Mouse (Mus musculus) ES-E14 (cell line): ENCODE results near the gene Ccr2. TPM values are rescaled to one million over a fixed set of nuclear protein-coding genes. Genes with fewer than 3 reads are reported as not detected.

ENCODE experiments used
- DNase-seq: peaks from one replicate; pipeline ENCODE4 v3.0.0-alpha.2; 2013; ENCODE audit warnings: low read depth, low spot score
- H3K27ac ChIP-seq: 2 replicates; pipeline ENCODE4 v1.5.1; 2012; ENCODE audit warnings: low read depth, mild to moderate bottlenecking, low read length, moderate library complexity, mixed read lengths; ENCODE audit not compliant: poor library complexity, insufficient read depth, severe bottlenecking
- H3K36me3 ChIP-seq: 2 replicates; pipeline ENCODE4 v1.6.1; 2012; ENCODE audit warnings: mild to moderate bottlenecking, low read length, moderate library complexity, mixed read lengths; ENCODE audit not compliant: control insufficient read depth, poor library complexity, insufficient read depth, severe bottlenecking
- H3K4me1 ChIP-seq, 2 experiments: fragments of 150-350 bp in 1 of 2; sonication (generic) in 1 of 2; 2 replicates each; pipeline ENCODE4 v1.6.1; 2012; ENCODE audit warnings: low read length in 2 of 2, mild to moderate bottlenecking in 1 of 2, mixed read lengths in 1 of 2; ENCODE audit not compliant: control insufficient read depth in 2 of 2, insufficient read depth in 2 of 2, poor library complexity in 1 of 2
- H3K4me3 ChIP-seq, 2 experiments: fragments of 150-350 bp in 1 of 2; sonication (generic) in 1 of 2; 2 replicates each; pipeline ENCODE4 v1.5.1; 2012; ENCODE audit warnings: low read length in 2 of 2, low read depth in 1 of 2, mild to moderate bottlenecking in 1 of 2, mixed read lengths in 1 of 2; ENCODE audit not compliant: insufficient read depth in 1 of 2, poor library complexity in 1 of 2, severe bottlenecking in 1 of 2
- H3K9ac ChIP-seq: 2 replicates; pipeline ENCODE4 v1.6.1; 2012; ENCODE audit warnings: low read depth, mild to moderate bottlenecking, low read length, mixed read lengths; ENCODE audit not compliant: poor library complexity, insufficient read depth, severe bottlenecking
- H3K9me3 ChIP-seq: fragments of 150-350 bp; sonication (generic); 2 replicates; pipeline ENCODE4 v1.6.1; 2012; ENCODE audit warnings: low read depth, mild to moderate bottlenecking, low read length; ENCODE audit not compliant: control insufficient read depth, insufficient read depth
- CHD2 ChIP-seq: IDR thresholded peaks from 2 replicates; pipeline ENCODE4 v1.6.1; 2014; ENCODE audit warnings: mild to moderate bottlenecking, low read depth, low read length, inconsistent platforms
- HCFC1 ChIP-seq: IDR thresholded peaks from 2 replicates; pipeline ENCODE4 v1.6.1; 2012; ENCODE audit warnings: low read length, inconsistent platforms, borderline replicate concordance; ENCODE audit not compliant: insufficient read depth
- MAFK ChIP-seq: IDR thresholded peaks from 2 replicates; pipeline ENCODE4 v1.6.1; 2014; ENCODE audit warnings: mild to moderate bottlenecking, low read depth, low read length, inconsistent platforms; ENCODE audit not compliant: insufficient read depth
- ZC3H11A ChIP-seq: IDR thresholded peaks from 2 replicates; pipeline ENCODE4 v1.6.1; 2012; ENCODE audit warnings: low read depth, mild to moderate bottlenecking, inconsistent platforms, low read length, borderline replicate concordance
- ZNF384 ChIP-seq: IDR thresholded peaks from 2 replicates; pipeline ENCODE4 v1.6.1; 2012; ENCODE audit warnings: low read depth, low read length, inconsistent platforms
- in situ Hi-C, 2 experiments: fragments of 600-800 bp; cut with MboI; formaldehyde crosslinking; loops; one replicate each; pipeline ENCODE4 v1.15.1; 2025; ENCODE audit warnings: low sequenced_read_pairs in 2 of 2, inconsistent platforms in 1 of 2; ENCODE audit not compliant: unreplicated experiment in 2 of 2
- total RNA-seq: library from RNA; depleted of rRNA; stranded (reverse); fragments of 300-350 nt; gene quantifications from 2 replicates; pipeline ENCODE4 v1.2.3, GENCODE M21; 2012

Ccr2 gene
- total RNA-seq, 1 experiment, result not detected

DNA sequence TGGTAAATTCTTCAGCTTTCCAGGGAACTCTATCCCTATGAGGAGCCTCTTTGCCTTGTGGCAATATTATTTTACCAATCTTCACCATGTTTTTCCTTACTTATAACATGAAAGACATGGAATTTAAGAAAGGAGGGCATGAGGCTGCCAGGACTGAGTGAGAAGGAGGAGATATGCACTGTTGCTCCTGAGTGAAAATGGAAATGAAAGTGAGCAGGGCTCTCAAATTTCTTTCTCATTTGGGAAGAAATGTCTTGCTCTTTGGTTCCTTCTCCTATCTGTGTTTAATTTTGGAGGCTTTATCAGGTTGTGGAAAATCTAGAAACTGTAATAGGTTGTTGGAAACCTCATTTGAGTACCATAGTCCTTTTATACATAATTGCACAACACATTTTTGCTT is 5.5 kb downstream of the Ccr2 start:
- DNase-seq, result no peak
- no peaks in the 10 kb centered on the region for H3K36me3 ChIP-seq
- H3K9ac ChIP-seq, result no peak overlapping the region
- H3K9me3 ChIP-seq, result no peaks in the 10 kb centered on the region
- H3K27ac ChIP-seq, result no peak overlapping the region
- H3K4me1 ChIP-seq, result no peaks in the 10 kb centered on the region
- TF ChIP-seq ZC3H11A (no peak), MAFK (no peak), ZNF384 (no peak)
- H3K4me3 ChIP-seq, result no peak overlapping the region
- in situ Hi-C loops, result no loop called here

DNA sequence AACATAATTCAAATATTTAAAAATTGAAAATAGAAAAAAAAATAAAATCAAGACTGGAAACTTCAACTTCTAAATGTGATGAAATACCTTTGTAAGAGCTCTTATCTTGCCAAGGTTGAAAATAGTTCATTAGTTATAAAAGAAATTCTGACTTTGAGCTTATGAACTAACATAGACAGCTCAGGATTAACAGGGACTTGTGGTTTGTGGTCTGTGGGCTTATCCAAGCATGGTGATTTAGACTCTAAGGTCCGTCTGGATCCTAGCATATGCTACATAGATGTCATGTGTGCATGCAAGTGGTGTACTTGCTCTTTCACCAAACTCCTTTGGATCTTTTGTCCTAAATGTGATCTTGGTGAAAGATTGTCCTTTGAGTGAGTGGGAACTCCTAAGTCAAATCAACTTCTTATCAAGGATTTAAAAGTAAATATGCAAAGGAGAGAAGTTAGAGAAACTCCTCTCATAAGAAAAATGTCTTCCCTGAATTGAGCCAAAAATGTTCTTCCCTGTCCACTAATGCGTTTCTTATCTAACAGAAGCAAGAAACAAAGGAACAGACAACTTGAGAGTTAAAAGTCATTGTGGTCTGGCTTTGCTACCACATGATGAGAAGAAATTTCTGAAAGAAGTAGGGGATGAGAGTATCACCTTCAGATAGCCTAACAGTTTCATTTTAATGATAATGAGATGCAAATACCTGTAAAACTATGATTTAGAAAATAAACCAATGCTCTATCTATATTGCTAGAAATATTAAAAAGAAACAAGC is 6.8 kb downstream of the Ccr2 start:
- Histone ChIP-seq H3K9ac (no peak overlapping the region), H3K4me3 (no peak overlapping the region), H3K27ac (no peak overlapping the region), H3K36me3 (no peaks in the 10 kb centered on the region), H3K4me1 (no peaks in the 10 kb centered on the region), H3K9me3 (no peaks in the 10 kb centered on the region)
- in situ Hi-C loops, result no loop called here
- TF ChIP-seq MAFK (no peak), ZC3H11A (no peak), ZNF384 (no peak), HCFC1 (no peak)
- DNase-seq, result no peak

GRCm38 (mm10) chr9:124111997-124112396 is 10.2 kb downstream of the Ccr2 start:
- H3K4me1 ChIP-seq, result no peaks in the 10 kb centered on the region
- TF ChIP-seq ZNF384, result no peak
- no peak for TF ChIP-seq MAFK
- no peak for TF ChIP-seq ZC3H11A
- no peak for TF ChIP-seq CHD2
- TF ChIP-seq HCFC1, result no peak
- DNase-seq, result no peak
- H3K9me3 ChIP-seq, result no peaks in the 10 kb centered on the region
- no peaks in the 10 kb centered on the region for H3K36me3 ChIP-seq
- no peak overlapping the region for H3K9ac ChIP-seq
- H3K27ac ChIP-seq, result no peak overlapping the region
- H3K4me3 ChIP-seq, result no peak overlapping the region
- in situ Hi-C loops, result no loop called here

GRCm38 (mm10) chr9:124112591-124113239 is 11.0 kb downstream of the Ccr2 start:
- no peak overlapping the region for H3K4me3 ChIP-seq
- no peaks in the 10 kb centered on the region for H3K36me3 ChIP-seq
- TF ChIP-seq HCFC1, result no peak
- TF ChIP-seq MAFK, result no peak
- TF ChIP-seq ZC3H11A, result no peak
- TF ChIP-seq ZNF384, result no peak
- no peak for TF ChIP-seq CHD2
- no peak overlapping the region for H3K9ac ChIP-seq
- no peak overlapping the region for H3K27ac ChIP-seq
- no peak for DNase-seq
- in situ Hi-C loops, result no loop called here
- no peaks in the 10 kb centered on the region for H3K4me1 ChIP-seq
- H3K9me3 ChIP-seq, result no peaks in the 10 kb centered on the region
